Mouse (Mus musculus) urinary bladder, postnatal 14 days (tissue): ENCODE measurements around the gene Rasgrf1.

Experiments
- DNase-seq: peaks from one replicate; pipeline ENCODE4 v3.0.0; 2021; ENCODE audit warnings: low spot score

The Rasgrf1 gene

DNA sequence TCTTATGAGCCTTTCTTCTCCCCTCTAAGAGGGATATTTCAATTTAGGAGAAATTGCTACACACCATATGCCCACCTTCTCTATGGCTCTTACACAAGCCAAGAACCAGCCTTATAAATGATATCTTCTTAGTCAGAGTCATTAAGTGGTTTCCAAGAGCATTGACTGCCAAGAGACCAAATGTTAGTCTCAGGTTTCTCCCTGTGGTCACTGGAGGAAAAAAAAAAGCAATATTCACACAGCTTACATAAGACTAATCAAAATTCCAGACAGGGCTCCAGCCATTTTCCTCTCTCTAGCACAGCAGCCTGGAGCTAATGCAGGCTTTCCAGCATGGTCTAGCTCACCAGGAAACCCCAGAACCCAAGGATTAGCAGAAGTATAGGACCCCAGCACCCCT is 3.1 kb upstream of the Rasgrf1 start:
- no peak for DNase-seq

GRCm38 (mm10) chr9:89907941-89908340 is 1.8 kb upstream of the Rasgrf1 start:
- DNase-seq: no peak

GRCm38 (mm10) chr9:89908601-89909000 is 1.1 kb upstream of the Rasgrf1 start:
- DNase-seq: peak; percentile 20

GRCm38 (mm10) chr9:89910011-89910400 is 298 bp downstream of the Rasgrf1 start:
- peak; percentile 12 for DNase-seq

- DNase-seq: no peak
These were observed 1.2 kb downstream of the Rasgrf1 start for GRCm38 (mm10) chr9:89910741-89911444.

DNA sequence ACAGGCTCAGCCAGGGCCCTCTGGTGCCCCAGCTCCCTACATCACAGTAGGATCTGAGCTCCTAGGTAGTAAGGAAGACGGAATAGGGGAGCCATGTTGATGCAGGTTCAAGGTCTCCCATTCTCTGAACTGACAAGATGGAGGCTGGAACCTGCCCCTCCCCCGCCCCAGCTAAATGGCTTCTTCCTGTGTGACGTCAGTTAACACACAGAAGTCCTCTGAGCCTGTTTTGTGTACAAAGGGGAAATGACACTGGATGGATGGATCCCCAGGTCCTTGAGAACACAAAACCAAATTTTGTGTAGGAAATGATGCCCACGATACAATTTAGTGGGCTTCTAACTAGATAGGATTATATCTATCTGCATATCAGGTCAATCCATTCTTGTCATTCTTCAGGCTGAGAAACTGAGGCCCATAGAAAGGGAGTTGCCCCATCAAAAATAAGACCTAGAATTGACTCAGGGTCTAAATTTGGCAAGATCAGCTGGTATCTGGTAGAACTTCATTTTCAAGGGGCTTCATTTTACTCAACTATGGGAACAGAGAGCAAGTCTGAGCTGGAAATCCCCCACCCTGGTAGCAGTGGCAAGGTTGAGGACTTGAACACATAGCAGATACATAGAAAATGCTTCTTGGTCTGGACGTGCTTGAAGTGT is 2.3 kb downstream of the Rasgrf1 start:
- no peak for DNase-seq

- no peak for DNase-seq
These were observed 3.4 kb downstream of the Rasgrf1 start for GRCm38 (mm10) chr9:89913135-89913534.

DNA sequence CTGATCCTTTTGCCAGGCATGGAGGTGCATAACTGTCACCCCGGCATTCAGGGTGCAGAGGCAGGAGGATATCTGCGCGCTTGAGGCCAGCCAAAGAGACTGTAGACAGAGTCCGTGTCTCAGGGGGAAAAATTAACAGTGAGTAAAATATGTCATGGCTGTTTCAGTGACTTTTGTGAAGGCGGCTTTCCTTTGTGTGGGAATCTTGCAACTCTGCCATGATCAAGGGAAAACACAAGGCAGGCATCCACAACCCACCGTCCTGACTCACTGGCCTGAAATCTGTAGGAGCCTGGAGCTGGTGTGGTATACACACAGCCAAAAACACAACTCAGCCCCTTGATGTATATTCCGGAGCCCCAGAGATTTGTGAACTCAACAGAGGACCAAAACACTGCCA is 6.8 kb downstream of the Rasgrf1 start:
- no peak for DNase-seq

- no peak for DNase-seq
These were observed 7.7 kb downstream of the Rasgrf1 start for GRCm38 (mm10) chr9:89917431-89917830.

GRCm38 (mm10) chr9:89918832-89919231 is 9.1 kb downstream of the Rasgrf1 start:
- DNase-seq: no peak

- DNase-seq: no peak
These were observed 11.4 kb downstream of the Rasgrf1 start for GRCm38 (mm10) chr9:89921121-89921520.

- no peak for DNase-seq
These were observed 13.0 kb downstream of the Rasgrf1 start for GRCm38 (mm10) chr9:89922666-89923065.

DNA sequence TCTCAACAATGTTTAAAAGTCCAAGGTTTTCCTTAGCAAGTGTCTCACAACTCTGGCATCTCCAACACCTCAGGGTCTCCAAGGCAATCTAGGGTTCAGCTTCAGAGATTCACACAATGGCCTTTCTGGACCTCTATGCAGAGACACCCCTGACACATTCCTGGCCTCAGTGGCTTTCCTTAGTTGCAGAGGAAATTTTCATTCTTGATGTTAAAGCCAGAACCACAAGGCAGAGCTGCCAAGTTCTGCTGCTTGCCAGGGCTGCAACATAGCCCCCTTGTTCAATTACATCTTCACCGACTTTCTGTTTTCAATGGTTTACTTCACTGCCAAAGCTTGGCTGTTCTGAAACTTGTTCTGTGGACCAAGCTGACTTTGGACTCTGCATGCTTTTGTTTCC is 15.1 kb downstream of the Rasgrf1 start:
- DNase-seq: no peak

GRCm38 (mm10) chr9:89928497-89928896 is 18.8 kb downstream of the Rasgrf1 start:
- no peak for DNase-seq

GRCm38 (mm10) chr9:89940428-89940827 is 30.7 kb downstream of the Rasgrf1 start:
- no peak for DNase-seq

DNA sequence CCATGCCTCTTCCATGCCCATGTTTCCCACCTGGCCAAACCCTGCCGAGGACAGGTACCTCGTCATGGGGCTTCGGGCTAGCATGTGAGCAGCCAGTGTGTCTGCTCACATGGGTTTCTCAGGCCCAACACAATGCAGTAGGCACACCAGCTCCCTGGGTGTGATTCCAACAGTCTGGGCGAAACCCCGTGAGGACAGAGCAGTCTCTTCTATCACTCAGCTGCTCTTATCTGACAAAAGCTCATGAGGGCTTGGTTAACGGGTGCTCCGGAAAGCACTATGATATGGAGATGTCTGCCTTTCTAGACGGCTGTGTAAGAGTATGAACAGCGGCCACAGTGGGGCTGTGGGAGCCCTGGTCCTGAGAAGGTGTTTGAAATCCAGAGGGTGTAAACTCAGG is 37.1 kb downstream of the Rasgrf1 start:
- no peak for DNase-seq

- DNase-seq: no peak
These were observed 38.9 kb downstream of the Rasgrf1 start for GRCm38 (mm10) chr9:89948602-89949001.

DNA sequence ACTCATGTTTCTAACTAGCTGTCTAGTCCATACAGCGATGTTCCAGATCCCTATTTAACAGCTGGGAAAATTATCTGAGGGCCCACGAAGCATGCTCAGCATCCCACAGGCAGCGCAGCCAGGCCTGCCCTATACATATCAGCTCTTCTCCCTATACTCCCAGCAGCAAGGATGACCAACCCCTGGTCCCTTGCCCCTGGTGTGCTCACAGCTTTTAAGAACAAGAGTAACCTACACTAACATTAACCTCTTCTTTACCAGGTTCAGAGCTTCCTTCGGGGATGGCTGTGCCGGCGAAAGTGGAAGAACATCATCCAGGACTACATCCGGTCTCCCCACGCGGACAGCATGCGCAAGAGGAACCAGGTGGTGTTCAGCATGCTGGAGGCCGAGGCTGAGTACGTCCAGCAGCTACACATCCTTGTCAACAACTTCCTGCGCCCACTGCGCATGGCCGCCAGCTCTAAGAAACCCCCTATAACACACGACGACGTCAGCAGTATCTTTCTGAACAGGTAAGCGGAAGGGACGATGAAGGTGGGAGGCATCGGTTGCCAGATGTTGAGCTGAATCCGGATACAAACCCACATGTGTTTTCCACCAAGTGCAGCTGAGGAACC is 44.0 kb downstream of the Rasgrf1 start:
- no peak for DNase-seq

DNA sequence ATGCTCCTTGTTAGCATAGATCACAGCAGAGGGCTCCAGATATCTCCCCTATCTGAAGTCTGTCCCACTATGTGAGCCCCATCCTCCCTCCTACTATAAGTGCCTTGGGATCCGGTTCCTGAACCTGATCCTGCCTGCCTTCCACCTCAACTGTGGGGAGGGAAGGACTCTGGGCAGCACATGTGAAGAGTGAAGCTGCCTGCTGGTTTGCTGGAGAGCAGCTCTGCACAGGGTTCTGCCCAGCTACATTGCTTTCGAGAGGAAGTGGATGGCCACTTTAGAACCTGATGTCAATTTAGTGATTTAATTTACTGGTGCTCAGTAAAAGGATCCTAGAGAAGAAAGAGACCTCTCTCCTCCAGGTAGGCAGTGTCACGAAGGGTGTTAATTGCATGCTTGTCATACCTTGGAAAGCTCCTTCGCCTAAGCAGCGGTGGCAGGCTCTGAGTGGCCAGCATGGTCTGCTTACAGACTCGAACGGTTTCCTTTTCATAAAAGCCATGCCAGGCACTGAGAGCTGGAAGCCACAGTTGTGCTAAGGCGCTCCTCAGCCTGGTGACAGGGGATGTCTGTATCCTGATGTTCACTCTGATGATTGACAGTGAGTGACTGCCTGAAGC is 45.3 kb downstream of the Rasgrf1 start:
- DNase-seq: no peak

DNA sequence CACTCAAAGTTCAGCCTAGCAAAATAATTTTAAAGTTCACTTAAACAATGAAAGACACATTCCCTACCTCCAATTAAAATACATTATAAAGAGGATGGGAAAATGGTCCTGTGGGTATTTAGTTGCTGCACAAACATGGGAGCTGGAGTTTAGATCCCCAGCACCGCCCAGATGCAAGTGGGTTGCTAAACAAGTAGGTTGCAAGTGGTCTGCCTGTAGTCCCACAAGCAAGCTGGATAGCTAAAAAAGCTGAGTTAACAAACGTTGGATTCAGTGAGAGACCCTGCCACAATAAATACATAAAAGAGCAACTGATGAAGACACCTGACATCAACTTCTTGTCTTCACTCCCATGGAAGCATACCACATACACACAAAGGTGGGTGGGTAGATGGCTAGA is 49.3 kb downstream of the Rasgrf1 start:
- DNase-seq: peak; percentile 0

GRCm38 (mm10) chr9:89964091-89964490 is 54.4 kb downstream of the Rasgrf1 start:
- no peak for DNase-seq

GRCm38 (mm10) chr9:89967716-89968115 is 58.0 kb downstream of the Rasgrf1 start:
- no peak for DNase-seq
